Mouse (Mus musculus) CH12.LX (cell line): Measurements from ENCODE around the gene Proser3. TPM values are rescaled to one million over a fixed set of nuclear protein-coding genes. Genes with fewer than 3 reads are reported as not detected.

Experiments used
- DNase-seq: peaks from one replicate; pipeline ENCODE4 v3.0.0-alpha.2; 2013; ENCODE audit errors: extremely low read depth
- H3K27ac ChIP-seq: 2 replicates; pipeline ENCODE4 v1.5.1; 2012; ENCODE audit warnings: low read depth, mild to moderate bottlenecking, control low read depth, moderate library complexity; ENCODE audit not compliant: insufficient read depth
- H3K27me3 ChIP-seq: replicated peaks from 2 replicates; pipeline ENCODE3; 2012; ENCODE audit warnings: inconsistent platforms
- H3K36me3 ChIP-seq, 2 experiments: replicated peaks in 1 of 2; 2 replicates each; pipeline versions ENCODE3 to v1.6.1; 2012; ENCODE audit warnings: inconsistent platforms in 1 of 2, low read length in 1 of 2, mild to moderate bottlenecking in 1 of 2, mixed read lengths in 1 of 2, moderate library complexity in 1 of 2; ENCODE audit not compliant: control insufficient read depth in 1 of 2, insufficient read depth in 1 of 2
- H3K4me1 ChIP-seq, 2 experiments: 2 replicates each; pipeline ENCODE4 v1.6.1; 2012; ENCODE audit warnings: inconsistent platforms in 1 of 2, moderate library complexity in 1 of 2; ENCODE audit not compliant: insufficient read depth in 2 of 2, control insufficient read depth in 1 of 2
- H3K4me2 ChIP-seq: 2 replicates; pipeline ENCODE4 v1.6.1; 2012; ENCODE audit warnings: low read depth, mild to moderate bottlenecking, control low read depth; ENCODE audit not compliant: poor library complexity, insufficient read depth, severe bottlenecking
- H3K4me3 ChIP-seq, 3 experiments: fragments of 150-350 bp in 1 of 3; sonication (generic) in 1 of 3; replicated peaks in 1 of 3; 2 replicates each; pipeline versions ENCODE3 to v1.5.1; 2011 to 2012; ENCODE audit warnings: low read depth in 2 of 3, low read length in 2 of 3, mild to moderate bottlenecking in 2 of 3, moderate library complexity in 2 of 3, control low read depth in 1 of 3, improper control_type of control experiment in 1 of 3, inconsistent platforms in 1 of 3, mixed read lengths in 1 of 3; ENCODE audit not compliant: poor library complexity in 1 of 3
- H3K79me2 ChIP-seq: replicated peaks from 2 replicates; pipeline ENCODE4 v1.6.1; 2012; ENCODE audit warnings: mild to moderate bottlenecking, moderate library complexity; ENCODE audit not compliant: control insufficient read depth, poor library complexity, insufficient read depth, severe bottlenecking; ENCODE audit errors: extremely low read depth
- H3K9ac ChIP-seq: 2 replicates; pipeline ENCODE4 v1.6.1; 2012; ENCODE audit warnings: low read depth, mild to moderate bottlenecking, control low read depth, moderate library complexity; ENCODE audit not compliant: insufficient read depth
- H3K9me3 ChIP-seq: replicated peaks from 2 replicates; pipeline ENCODE3; 2012; ENCODE audit warnings: low read length, inconsistent platforms, mixed read lengths
- BHLHE40 ChIP-seq: IDR thresholded peaks from 2 replicates; pipeline ENCODE4 v1.6.1; 2011; ENCODE audit warnings: mild to moderate bottlenecking, low read depth, low read length, improper control_type of control experiment
- CHD1 ChIP-seq: IDR thresholded peaks from 2 replicates; pipeline ENCODE4 v1.6.1; 2012; ENCODE audit warnings: low read depth, low read length, improper control_type of control experiment, inconsistent platforms
- CHD2 ChIP-seq: IDR thresholded peaks from 2 replicates; pipeline ENCODE4 v1.6.1; 2011; ENCODE audit warnings: low read length, improper control_type of control experiment
- CTCF ChIP-seq, 2 experiments: IDR thresholded peaks in 1 of 2; conservative IDR thresholded peaks in 1 of 2; 2 replicates each; pipeline ENCODE4 v1.5.1; 2011 to 2012; ENCODE audit warnings: low read depth in 2 of 2, low read length in 2 of 2, improper control_type of control experiment in 1 of 2, inconsistent platforms in 1 of 2, mild to moderate bottlenecking in 1 of 2, moderate library complexity in 1 of 2
- E2F4 ChIP-seq: IDR thresholded peaks from 2 replicates; pipeline ENCODE4 v1.6.1; 2011; ENCODE audit warnings: low read depth, low read length, improper control_type of control experiment; ENCODE audit not compliant: insufficient replicate concordance
- ELF1 ChIP-seq: IDR thresholded peaks from 2 replicates; pipeline ENCODE4 v1.6.1; 2014; ENCODE audit warnings: low read depth, mild to moderate bottlenecking, inconsistent platforms, low read length, improper control_type of control experiment
- EP300 ChIP-seq: IDR thresholded peaks from 2 replicates; pipeline ENCODE4 v1.6.1; 2011; ENCODE audit warnings: low read length, improper control_type of control experiment
- ETS1 ChIP-seq: conservative IDR thresholded peaks from 2 replicates; pipeline ENCODE4 v1.6.1; 2012; ENCODE audit warnings: low read depth, mild to moderate bottlenecking, inconsistent platforms, low read length, improper control_type of control experiment, moderate library complexity
- GABPA ChIP-seq: IDR thresholded peaks from 2 replicates; pipeline ENCODE4 v1.6.1; 2012; ENCODE audit warnings: low read depth, low read length, improper control_type of control experiment, inconsistent platforms; ENCODE audit not compliant: insufficient replicate concordance
- HCFC1 ChIP-seq: IDR thresholded peaks from 2 replicates; pipeline ENCODE4 v1.6.1; 2012; ENCODE audit warnings: low read depth, mild to moderate bottlenecking, inconsistent platforms, low read length, improper control_type of control experiment
- IRF4 ChIP-seq: IDR thresholded peaks from 2 replicates; pipeline ENCODE4 v1.6.1; 2014; ENCODE audit warnings: low read depth, mild to moderate bottlenecking, inconsistent platforms, low read length, improper control_type of control experiment
- JUN ChIP-seq: IDR thresholded peaks from 2 replicates; pipeline ENCODE4 v1.6.1; 2011; ENCODE audit warnings: low read depth, mild to moderate bottlenecking, low read length, improper control_type of control experiment, moderate library complexity; ENCODE audit not compliant: insufficient read depth
- JUND ChIP-seq: conservative IDR thresholded peaks from 2 replicates; pipeline ENCODE4 v1.6.1; 2011; ENCODE audit warnings: low read depth, low read length, improper control_type of control experiment
- KAT2A ChIP-seq: IDR thresholded peaks from 2 replicates; pipeline ENCODE4 v1.6.1; 2012; ENCODE audit warnings: low read length, improper control_type of control experiment, inconsistent platforms; ENCODE audit not compliant: insufficient replicate concordance
- MAFK ChIP-seq: IDR thresholded peaks from 2 replicates; pipeline ENCODE4 v1.6.1; 2011; ENCODE audit warnings: low read length, improper control_type of control experiment; ENCODE audit not compliant: insufficient replicate concordance
- MAX ChIP-seq: IDR thresholded peaks from 2 replicates; pipeline ENCODE4 v1.6.1; 2011; ENCODE audit warnings: low read length, improper control_type of control experiment
- MAZ ChIP-seq: IDR thresholded peaks from 2 replicates; pipeline ENCODE4 v1.6.1; 2012; ENCODE audit warnings: low read depth, mild to moderate bottlenecking, inconsistent platforms, low read length, improper control_type of control experiment, moderate library complexity
- MEF2A ChIP-seq: IDR thresholded peaks from 2 replicates; pipeline ENCODE4 v1.6.1; 2014; ENCODE audit warnings: low read depth, mild to moderate bottlenecking, inconsistent platforms, low read length, improper control_type of control experiment, borderline replicate concordance
- MXI1 ChIP-seq: IDR thresholded peaks from 2 replicates; pipeline ENCODE4 v1.6.1; 2011; ENCODE audit warnings: mild to moderate bottlenecking, low read depth, low read length, improper control_type of control experiment
- MYC ChIP-seq: IDR thresholded peaks from 2 replicates; pipeline ENCODE4 v1.6.1; 2011; ENCODE audit warnings: low read depth, mild to moderate bottlenecking, improper control_type of control experiment, low read length
- NELFE ChIP-seq: IDR thresholded peaks from 2 replicates; pipeline ENCODE4 v1.6.1; 2011; ENCODE audit warnings: low read depth, low read length, improper control_type of control experiment
- NRF1 ChIP-seq: IDR thresholded peaks from 2 replicates; pipeline ENCODE4 v1.6.1; 2014; ENCODE audit warnings: low read depth, mild to moderate bottlenecking, inconsistent platforms, low read length, improper control_type of control experiment, moderate library complexity
- PAX5 ChIP-seq: IDR thresholded peaks from 2 replicates; pipeline ENCODE4 v1.6.1; 2012; ENCODE audit warnings: low read length, inconsistent platforms, mixed read lengths
- POLR2A ChIP-seq: IDR thresholded peaks from 2 replicates; pipeline ENCODE4 v1.6.1; 2011; ENCODE audit warnings: low read depth, mild to moderate bottlenecking, improper control_type of control experiment, low read length
- POLR2AphosphoS2 ChIP-seq: IDR thresholded peaks from 2 replicates; pipeline ENCODE4 v1.6.1; 2011; ENCODE audit warnings: low read depth, low read length, improper control_type of control experiment
- RAD21 ChIP-seq: IDR thresholded peaks from 2 replicates; pipeline ENCODE4 v1.6.1; 2011; ENCODE audit warnings: low read depth, mild to moderate bottlenecking, low read length, improper control_type of control experiment, moderate library complexity
- RCOR1 ChIP-seq: conservative IDR thresholded peaks from 2 replicates; pipeline ENCODE4 v1.6.1; 2012; ENCODE audit warnings: low read depth, mild to moderate bottlenecking, inconsistent platforms, low read length, improper control_type of control experiment
- SIN3A ChIP-seq: IDR thresholded peaks from 2 replicates; pipeline ENCODE4 v1.6.1; 2012; ENCODE audit warnings: low read length, improper control_type of control experiment, inconsistent platforms
- SMC3 ChIP-seq: IDR thresholded peaks from 2 replicates; pipeline ENCODE4 v1.6.1; 2011; ENCODE audit warnings: low read depth, low read length, improper control_type of control experiment
- TBP ChIP-seq: conservative IDR thresholded peaks from 2 replicates; pipeline ENCODE4 v1.6.1; 2011; ENCODE audit warnings: low read depth, low read length, improper control_type of control experiment
- TCF12 ChIP-seq: IDR thresholded peaks from 2 replicates; pipeline ENCODE4 v1.6.1; 2014; ENCODE audit warnings: low read depth, mild to moderate bottlenecking, inconsistent platforms, low read length, improper control_type of control experiment
- UBTF ChIP-seq: IDR thresholded peaks from 2 replicates; pipeline ENCODE4 v1.6.1; 2012; ENCODE audit warnings: low read depth, mild to moderate bottlenecking, inconsistent platforms, low read length, improper control_type of control experiment, moderate library complexity
- USF1 ChIP-seq: IDR thresholded peaks from 2 replicates; pipeline ENCODE4 v1.6.1; 2014; ENCODE audit warnings: low read depth, mild to moderate bottlenecking, inconsistent platforms, low read length, improper control_type of control experiment
- USF2 ChIP-seq: conservative IDR thresholded peaks from 2 replicates; pipeline ENCODE4 v1.6.1; 2011; ENCODE audit warnings: low read depth, low read length, improper control_type of control experiment
- ZC3H11A ChIP-seq: IDR thresholded peaks from 2 replicates; pipeline ENCODE4 v1.6.1; 2012; ENCODE audit warnings: low read depth, mild to moderate bottlenecking, inconsistent platforms, low read length, improper control_type of control experiment
- ZKSCAN1 ChIP-seq: IDR thresholded peaks from 2 replicates; pipeline ENCODE4 v1.6.1; 2012; ENCODE audit warnings: low read depth, inconsistent platforms, low read length, improper control_type of control experiment, borderline replicate concordance
- ZMIZ1 ChIP-seq: IDR thresholded peaks from 2 replicates; pipeline ENCODE4 v1.6.1; 2012; ENCODE audit warnings: low read depth, mild to moderate bottlenecking, inconsistent platforms, low read length, improper control_type of control experiment
- ZNF384 ChIP-seq: IDR thresholded peaks from 2 replicates; pipeline ENCODE4 v1.6.1; 2012; ENCODE audit warnings: low read depth, low read length, improper control_type of control experiment, inconsistent platforms
- dilution Hi-C: fragments of 300-500 bp; cut with MboI; formaldehyde crosslinking; loops from 2 replicates; pipeline ENCODE4 v1.14.3; 2020; ENCODE audit warnings: low sequenced_read_pairs; ENCODE audit not compliant: extremely low pct_unique_long_range_greater_than_20kb, extremely low pct_ligation_motif_present
- in situ Hi-C: fragments of 300-500 bp; cut with MboI; formaldehyde crosslinking; loops from 3 replicates; pipeline ENCODE4 v1.14.3; 2019; ENCODE audit warnings: low sequenced_read_pairs, low pct_ligation_motif_present, low pct_unique_long_range_greater_than_20kb, mixed read lengths
- polyA plus RNA-seq: library from polyadenylated mRNA; unstranded; fragments of >175 nt; gene quantifications from 2 replicates; pipeline ENCODE4 v1.2.1, GENCODE M21; 2012; ENCODE audit warnings: low read depth; ENCODE audit not compliant: insufficient read length
- total RNA-seq, 2 experiments: library from RNA; depleted of rRNA; stranded (reverse); fragments of 300-350 nt in 1 of 2; fragments of >200 nt in 1 of 2; gene quantifications; 2 replicates each; pipeline ENCODE4 v1.2.3; 2012 to 2014

Proser3 gene
- total and polyA plus RNA-seq, 3 experiments = 2.0 to 6.0 (median 5.9) TPM

GRCm38 (mm10) chr7:30588676-30589434 is 36.8 kb upstream of the Proser3 start, which contains the start of gene Kmt2b:
TSS of gene Kmt2b (minus strand) at chr7:30588726.
- peak within 1 kb of the TSS; percentile 93 for H3K4me2 ChIP-seq
- peaks cover 7 to 32% of the 10 kb centered on the region in 2 experiments; a peak in 3 of 4 replicates for H3K4me1 ChIP-seq
- H3K9me3 ChIP-seq = no peaks in the 10 kb centered on the region
- peaks cover 58% of the 10 kb centered on the region for H3K79me2 ChIP-seq
- peak within 1 kb of the TSS; percentile 93 to 94 (median 94) for H3K4me3 ChIP-seq
- H3K27me3 ChIP-seq = no peaks in the 10 kb centered on the region
- H3K27ac ChIP-seq = peak within 1 kb of the TSS; percentile 100
- DNase-seq = peak; percentile 92
- in situ Hi-C loops = no loop called here
- peak within 1 kb of the TSS; percentile 92 for H3K9ac ChIP-seq
- TF ChIP-seq ETS1 = no peak; the same call in 1 of the 2 replicates
- TF ChIP-seq SMC3 = no peak
- TF ChIP-seq POLR2A = peak; percentile 55
- peak in 1 of 2 experiments; percentile 9; a peak in 1 of 4 replicates for TF ChIP-seq CTCF (conservative IDR thresholded peaks at IDR 0.05 in 1 of 2, IDR thresholded peaks at IDR 0.05 in 1 of 2; ENCODE audit: low read depth in 2 of 2, low read length in 2 of 2)
- peak; percentile 21 for TF ChIP-seq USF1
- TF ChIP-seq MAZ = peak; percentile 95
- peak; percentile 39; the same call in 1 of the 2 replicates for TF ChIP-seq MEF2A
- no peak; the same call in 1 of the 2 replicates for TF ChIP-seq NELFE
- peak; percentile 91 for TF ChIP-seq POLR2AphosphoS2
- TF ChIP-seq SIN3A = peak; percentile 62
- no peak for TF ChIP-seq USF2
- TF ChIP-seq IRF4 = peak; percentile 74; the same call in 1 of the 2 replicates
- TF ChIP-seq TCF12 = peak; percentile 74
- TF ChIP-seq MAX = no peak
- TF ChIP-seq ZKSCAN1 = no peak
- no peak for TF ChIP-seq ZNF384
- no peak for TF ChIP-seq PAX5
- peak; percentile 87 for TF ChIP-seq ELF1
- no peak for TF ChIP-seq MAFK
- no peak for TF ChIP-seq CHD1
- TF ChIP-seq MYC = no peak
- no peak for TF ChIP-seq EP300
- TF ChIP-seq E2F4 = no peak
- peak; percentile 94 for TF ChIP-seq CHD2
- TF ChIP-seq JUND = no peak
- TF ChIP-seq MXI1 = no peak; the same call in 1 of the 2 replicates
- TF ChIP-seq BHLHE40 = peak; percentile 41; the same call in 1 of the 2 replicates
- TF ChIP-seq RAD21 = no peak
- TF ChIP-seq NRF1 = peak; percentile 60
- TF ChIP-seq TBP = no peak
- TF ChIP-seq KAT2A = peak; percentile 87; the same call in 1 of the 2 replicates
- no peak for TF ChIP-seq RCOR1
- no peak for TF ChIP-seq ZC3H11A
- no peak for TF ChIP-seq JUN
- TF ChIP-seq ZMIZ1 = peak; percentile 55
- no peak; the same call in 1 of the 2 replicates for TF ChIP-seq GABPA
- peak; percentile 93 for TF ChIP-seq HCFC1
- no peak for TF ChIP-seq UBTF
- TF ChIP-seq, all 38 proteins: peak for 16
- H3K36me3 ChIP-seq = peaks cover 32 to 48% of the 10 kb centered on the region in 2 experiments
- dilution Hi-C loops = no loop called here
